Mouse (Mus musculus): Measurements from ENCODE around the gene Crk. TPM values are rescaled to one million over a fixed set of nuclear protein-coding genes. Genes with fewer than 3 reads are reported as not detected.

Gene Crk
- polyA plus RNA-seq, 1 experiment from 2014 or later, result 108 TPM

GRCm38 (mm10) chr11:75744761-75745160, 65.7 kb downstream of the Crk start:
- ATAC-seq (ENCODE audit: low read depth), result no peak
- Histone ChIP-seq H3K27ac (ENCODE audit: low read length) (no peak overlapping the region), H3K9me3 (ENCODE audit: control insufficient read depth, low read length) (no peaks in the 10 kb centered on the region), H3K4me1 (replicated peaks; ENCODE audit: control insufficient read depth, insufficient read depth, low read length) (peaks cover 33% of the 10 kb centered on the region), H3K4me3 (ENCODE audit: low read length) (no peak overlapping the region), H3K27me3 (ENCODE audit: control insufficient read depth, insufficient read depth, low read depth, low read length) (no peaks in the 10 kb centered on the region), H3K9ac (ENCODE audit: low read length) (no peak overlapping the region), H3K36me3 (ENCODE audit: control insufficient read depth, insufficient read depth, low read length) (peaks cover 2% of the 10 kb centered on the region; the same call in 1 of the 2 replicates), H3K4me2 (ENCODE audit: low read depth, low read length) (no peak overlapping the region)
- 81% methylated on average over 3 of the region's 3 CpGs for WGBS

GRCm38 (mm10) chr11:75750537-75750936, 71.5 kb downstream of the Crk start:
- WGBS, result 72% methylated on average over 1 of the region's 1 CpGs

GRCm38 (mm10) chr11:75751082-75751481, 72.0 kb downstream of the Crk start:
- WGBS, result 68% methylated on average over 4 of the region's 4 CpGs
- H3K4me2 ChIP-seq (ENCODE audit: low read depth, low read length), result no peak overlapping the region
- ATAC-seq (ENCODE audit: low read depth), result no peak
- H3K9me3 ChIP-seq (ENCODE audit: control insufficient read depth, low read length), result no peaks in the 10 kb centered on the region
- no peak overlapping the region for H3K4me3 ChIP-seq (ENCODE audit: low read length)
- H3K27me3 ChIP-seq (ENCODE audit: control insufficient read depth, insufficient read depth, low read depth, low read length), result no peaks in the 10 kb centered on the region
- H3K9ac ChIP-seq (ENCODE audit: low read length), result no peak overlapping the region
- H3K36me3 ChIP-seq (ENCODE audit: control insufficient read depth, insufficient read depth, low read length), result peaks cover 9% of the 10 kb centered on the region
- H3K27ac ChIP-seq (ENCODE audit: low read length), result no peak overlapping the region
- peaks cover 17% of the 10 kb centered on the region for H3K4me1 ChIP-seq (replicated peaks; ENCODE audit: control insufficient read depth, insufficient read depth, low read length)

More at GRCm38 (mm10) chr11:75750537-75750936, 71.5 kb downstream of the Crk start:
- Histone ChIP-seq H3K4me3 (ENCODE audit: low read length) (no peak overlapping the region), H3K9me3 (ENCODE audit: control insufficient read depth, low read length) (no peaks in the 10 kb centered on the region), H3K9ac (ENCODE audit: low read length) (no peak overlapping the region), H3K27ac (ENCODE audit: low read length) (no peak overlapping the region), H3K36me3 (ENCODE audit: control insufficient read depth, insufficient read depth, low read length) (peaks cover 5% of the 10 kb centered on the region), H3K27me3 (ENCODE audit: control insufficient read depth, insufficient read depth, low read depth, low read length) (no peaks in the 10 kb centered on the region), H3K4me2 (ENCODE audit: low read depth, low read length) (no peak overlapping the region), H3K4me1 (replicated peaks; ENCODE audit: control insufficient read depth, insufficient read depth, low read length) (peaks cover 20% of the 10 kb centered on the region)
- no peak for ATAC-seq (ENCODE audit: low read depth)

Other genes with a start within 250 kb of the Crk start
- 0.95 and 9.2 TPM in 2 replicates for gene Serpinf2, start 239.7 kb upstream of the Crk start, polyA plus RNA-seq (2015; fragmentation: Nextera tagmentation; extraction: Ambion mirVana)
- gene Wdr81, start 224.5 kb upstream of the Crk start, polyA plus RNA-seq (2015; fragmentation: Nextera tagmentation; extraction: Ambion mirVana), result 5.3 and 5.9 TPM in 2 replicates
- gene Tlcd2, start 217.5 kb upstream of the Crk start, polyA plus RNA-seq (2015; fragmentation: Nextera tagmentation; extraction: Ambion mirVana), result 16.7 and 17.1 TPM in 2 replicates
- 46.0 and 47.6 TPM in 2 replicates for gene Prpf8, start 192.4 kb upstream of the Crk start, polyA plus RNA-seq (2015; fragmentation: Nextera tagmentation; extraction: Ambion mirVana)
- gene Rilp, start 169.2 kb upstream of the Crk start, polyA plus RNA-seq (2015; fragmentation: Nextera tagmentation; extraction: Ambion mirVana), result 0.83 and 0.89 TPM in 2 replicates
- 16.4 and 17.7 TPM in 2 replicates for gene Scarf1, start 165.7 kb upstream of the Crk start, polyA plus RNA-seq (2015; fragmentation: Nextera tagmentation; extraction: Ambion mirVana)
- gene Slc43a2, start 147.6 kb upstream of the Crk start, polyA plus RNA-seq (2015; fragmentation: Nextera tagmentation; extraction: Ambion mirVana), result 7.2 and 7.4 TPM in 2 replicates
- gene Pitpna, start 91.2 kb upstream of the Crk start, polyA plus RNA-seq (2015; fragmentation: Nextera tagmentation; extraction: Ambion mirVana), result 63.7 and 63.8 TPM in 2 replicates
- gene Inpp5k, start 48.3 kb upstream of the Crk start, polyA plus RNA-seq (2015; fragmentation: Nextera tagmentation; extraction: Ambion mirVana), result 33.8 and 35.4 TPM in 2 replicates
- gene Myo1c, start 28.8 kb upstream of the Crk start, polyA plus RNA-seq (2015; fragmentation: Nextera tagmentation; extraction: Ambion mirVana), result 93.0 and 96.5 TPM in 2 replicates
- gene Ywhae, start 53.6 kb downstream of the Crk start, polyA plus RNA-seq (2015; fragmentation: Nextera tagmentation; extraction: Ambion mirVana), result 833 and 905 TPM in 2 replicates
- gene Doc2b, start 116.8 kb downstream of the Crk start, polyA plus RNA-seq (2015; fragmentation: Nextera tagmentation; extraction: Ambion mirVana), result 0.44 and 0.68 TPM in 2 replicates

All from lung, embryonic 16.5 days (tissue).